Mouse (Mus musculus) cerebellum, adult 2 months (tissue): ENCODE data around the gene Vegfb.
"Not testable (repeated sequence)": the region's sequence is repeated elsewhere in the genome, so short reads cannot be mapped to it uniquely, and the experiment has no call there.

Experiments
- CTCF ChIP-seq: fragments of 200-500 bp; IDR thresholded peaks from 2 replicates; pipeline ENCODE4 v1.5.1; 2011; ENCODE audit warnings: low read depth, mild to moderate bottlenecking, control low read depth, low read length, moderate library complexity, borderline replicate concordance; ENCODE audit not compliant: insufficient read depth
- POLR2A ChIP-seq: fragments of 200-500 bp; IDR thresholded peaks from 2 replicates; pipeline ENCODE4 v1.6.1; 2011; ENCODE audit warnings: low read length, control low read depth, borderline replicate concordance; ENCODE audit not compliant: insufficient read depth

GRCm38 (mm10) chr19:6991166-6991565 is 3.7 kb upstream of the Vegfb start:
- not testable (repeated sequence) for TF ChIP-seq CTCF, POLR2A
